8 mouse cellular contexts compared by ENCODE assay signal in genomic region chr17:29015638-29016037, GRCm38 (mm10). TPM values are rescaled to one million over a fixed set of nuclear protein-coding genes. Genes with fewer than 3 reads are reported as not detected.
DNase-seq lines count a peak whose midpoint lies in the region; ATAC-seq and TF ChIP-seq lines count a peak whose summit lies in the region.

No protein-coding gene starts in this region.

- H3K4me3 ChIP-seq in liver, adult 2 months (ENCODE audit: insufficient read depth, low read depth, low read length), result no peak overlapping the region
- H3K4me3 ChIP-seq in liver, embryonic 11.5 days (ENCODE audit: low read depth, low read length), result no peak overlapping the region

- no peak overlapping the region for H3K9ac ChIP-seq in liver, adult 2 months (ENCODE audit: low read depth, low read length)
- no peak overlapping the region for H3K9ac ChIP-seq in liver, embryonic 11.5 days (ENCODE audit: low read depth, low read length)

- no peak overlapping the region for H3K4me2 ChIP-seq in liver, embryonic 11.5 days

- H3K27me3 ChIP-seq in liver, adult 2 months (ENCODE audit: control insufficient read depth, insufficient read depth, low read length), result no peaks in the 10 kb centered on the region
- no peaks in the 10 kb centered on the region for H3K27me3 ChIP-seq in liver, embryonic 11.5 days (replicated peaks; ENCODE audit: control insufficient read depth, insufficient read depth, low read length)

- no peak for TF ChIP-seq POLR2A in liver, adult 2 months (IDR thresholded peaks at IDR 0.05; ENCODE audit: extremely low read depth, insufficient read depth, low read length)

- no peaks in the 10 kb centered on the region for H3K9me3 ChIP-seq in liver, embryonic 11.5 days (ENCODE audit: control insufficient read depth, low read length)

- no peaks in the 10 kb centered on the region for H3K79me2 ChIP-seq in liver, adult 2 months (ENCODE audit: control insufficient read depth, insufficient read depth, low read length)

- no peaks in the 10 kb centered on the region for H3K4me1 ChIP-seq in liver, adult 2 months (ENCODE audit: control insufficient read depth, insufficient read depth, low read length)
- H3K4me1 ChIP-seq in liver, embryonic 11.5 days (replicated peaks; ENCODE audit: control insufficient read depth, insufficient read depth, low read length), result no peaks in the 10 kb centered on the region; the same call in 1 of the 2 replicates

- WGBS in liver, adult 2 months, result 55% methylated on average over 2 of the region's 2 CpGs
- 16% methylated on average over 2 of the region's 2 CpGs for WGBS in liver, embryonic 11.5 days

- H3K27ac ChIP-seq in liver, adult 2 months (replicated peaks; ENCODE audit: insufficient read depth, low read depth, low read length), result no peak overlapping the region
- no peak overlapping the region for H3K27ac ChIP-seq in liver, embryonic 11.5 days (ENCODE audit: low read depth, low read length)

- ATAC-seq in liver, embryonic 11.5 days (replicated peaks; ENCODE audit: low FRiP score), result no peak

- peak; percentile 70 for TF ChIP-seq CTCF in liver, adult 2 months (IDR thresholded peaks at IDR 0.05; ENCODE audit: low read depth, low read length)

- H3K36me3 ChIP-seq in liver, adult 2 months (ENCODE audit: control insufficient read depth, insufficient read depth, low read length), result no peaks in the 10 kb centered on the region
- no peaks in the 10 kb centered on the region for H3K36me3 ChIP-seq in liver, embryonic 11.5 days (ENCODE audit: control insufficient read depth, insufficient read depth, low read length)

- DNase-seq in embryo, embryonic 10 days (ENCODE audit: low spot score), result peak; percentile 58
- no peak for DNase-seq in embryo, embryonic 9.5 days (ENCODE audit: extremely low spot score)
- no peak for DNase-seq in liver, adult 2 months (ENCODE audit: extremely low read depth, low read depth, low spot score)
- DNase-seq in liver, embryonic 11.5 days (ENCODE audit: low spot score), result no peak
- peak; percentile 74 for DNase-seq in c-Kit-positive CD71-negative TER-119-negative erythroid progenitor cells, embryonic 14.5 days (ENCODE audit: low read depth)
- DNase-seq in lung, postnatal 36 days, result peak; percentile 78
- peak; percentile 70 for DNase-seq in thymus, postnatal 25 days
- DNase-seq in frontal cortex, postnatal 25 days (ENCODE audit: low spot score in 2 of 2), result no peak

RNA-seq across cellular contexts. Expression of gene Stk38, which starts 7.8 kb away (rescaled TPM):
- total RNA-seq in liver, adult 2 months (2014; rRNA removed), result 45.8 and 52.2 TPM in 2 replicates
- 52.0 and 54.4 TPM in 2 replicates for polyA plus RNA-seq in liver, adult 2 months (2012; rRNA removed)
- 83.3 and 90.1 TPM in 2 replicates for polyA plus RNA-seq in liver, embryonic 11.5 days (2014; fragmentation: Nextera tagmentation; extraction: Ambion mirVana)

RNA-seq across cellular contexts. Expression of gene Srsf3, which starts 16.8 kb away (rescaled TPM):
- total RNA-seq in liver, adult 2 months (2014; rRNA removed), result 41.4 and 47.3 TPM in 2 replicates
- polyA plus RNA-seq in liver, adult 2 months (2012; rRNA removed), result 26.6 and 40.1 TPM in 2 replicates
- polyA plus RNA-seq in liver, embryonic 11.5 days (2014; fragmentation: Nextera tagmentation; extraction: Ambion mirVana), result 532 and 579 TPM in 2 replicates

Comparison
In these comparisons a context has a peak if more than half of its experiments do, and no peak if none do; other contexts are left out.
1. DNase-seq: peak in embryo, embryonic 10 days (single experiment), c-Kit-positive CD71-negative TER-119-negative erythroid progenitor cells, embryonic 14.5 days (single experiment), lung, postnatal 36 days (single experiment) and thymus, postnatal 25 days (single experiment); none in embryo, embryonic 9.5 days (single experiment), liver, adult 2 months (single experiment), liver, embryonic 11.5 days (single experiment) and frontal cortex, postnatal 25 days (0 of 2).
2. RNA of gene Srsf3, which starts 16.8 kb away (polyA plus RNA-seq): 532 to 579 TPM in liver, embryonic 11.5 days; 26.6 to 40.1 TPM in liver, adult 2 months; every median in the first group is over 10 times any median in the second.